Mouse (Mus musculus) liver, postnatal 0 days (tissue): Measurements from ENCODE around the gene Sgms1.

Source experiments
- CTCF ChIP-seq: sonication (generic); IDR thresholded peaks from 2 replicates; pipeline ENCODE4 v1.5.1; 2016; ENCODE audit warnings: antibody characterized with exemption, low read depth
- EP300 ChIP-seq: IDR thresholded peaks from 2 replicates; pipeline ENCODE4 v1.6.1; 2016; ENCODE audit warnings: antibody characterized with exemption, low read depth, mild to moderate bottlenecking

DNA sequence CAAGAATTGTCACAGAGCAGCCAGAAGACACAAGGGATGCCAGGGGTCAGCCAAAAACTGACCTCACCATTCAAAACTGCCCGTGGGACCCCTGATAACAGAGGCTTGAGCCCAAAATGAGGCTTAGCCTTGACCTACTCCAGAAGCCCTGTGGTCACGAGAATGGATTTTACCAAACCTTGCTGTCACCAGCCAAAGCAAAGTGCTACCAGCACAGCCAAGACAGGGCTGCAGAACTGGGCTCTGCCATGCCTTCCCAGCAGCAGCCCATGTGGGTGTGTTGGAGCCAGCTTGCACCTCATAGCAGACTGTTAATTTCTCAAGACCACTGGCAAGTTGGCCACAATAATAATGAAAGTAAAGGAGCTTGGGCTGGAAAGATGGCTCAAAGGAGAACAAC is 168.5 kb downstream of the Sgms1 start:
- TF ChIP-seq CTCF = no peak
- no peak for TF ChIP-seq EP300
